Mouse (Mus musculus): ENCODE measurements at regions not wholly inside any gene's neighbourhood (a gene's known extent, or its start where the extent isn't known, plus 50 kb on each side); places are given as distances from the start of the nearest gene placed in this dataset.

- no peak for DNase-seq (ENCODE audit: low spot score in 2 of 2)
Observed at GRCm38 (mm10) chr5:82472146-82472545, 882.8 kb downstream of the Tecrl start.

- no peak for DNase-seq (ENCODE audit: low spot score in 2 of 2)
Observed at GRCm38 (mm10) chr5:82464272-82464671, 890.7 kb downstream of the Tecrl start.

GRCm38 (mm10) chr5:82441288-82441687 lies 913.7 kb downstream of the Tecrl start:
- DNase-seq (ENCODE audit: low spot score in 2 of 2), result peak in 1 of 2 experiments; percentile 27

GRCm38 (mm10) chr5:82440126-82440525 lies 914.9 kb downstream of the Tecrl start:
- DNase-seq (ENCODE audit: low spot score in 2 of 2), result peak in 1 of 2 experiments; percentile 50

- DNase-seq (ENCODE audit: low spot score in 2 of 2), result no peak
Observed at GRCm38 (mm10) chr5:82420396-82420795, 934.6 kb downstream of the Tecrl start.

- DNase-seq (ENCODE audit: low spot score in 2 of 2), result peak in 1 of 2 experiments; percentile 12
Observed at GRCm38 (mm10) chr5:82396632-82397234, 958.3 kb downstream of the Tecrl start.

GRCm38 (mm10) chr5:82361624-82362023 lies 993.4 kb downstream of the Tecrl start:
- no peak for DNase-seq (ENCODE audit: low spot score in 2 of 2)

GRCm38 (mm10) chr5:82356336-82356735 lies 998.7 kb downstream of the Tecrl start:
- DNase-seq (ENCODE audit: low spot score in 2 of 2), result no peak

GRCm38 (mm10) chr5:82351089-82351488 lies 1003.9 kb downstream of the Tecrl start:
- no peak for DNase-seq (ENCODE audit: low spot score in 2 of 2)

GRCm38 (mm10) chr5:82346672-82347071 lies 1008.3 kb downstream of the Tecrl start:
- peak; percentile 42 to 85 for DNase-seq (ENCODE audit: low spot score in 2 of 2)

- DNase-seq (ENCODE audit: low spot score in 2 of 2), result no peak
Observed at GRCm38 (mm10) chr5:82324354-82324753, 1030.6 kb downstream of the Tecrl start.

- DNase-seq (ENCODE audit: low spot score in 2 of 2), result no peak
Observed at GRCm38 (mm10) chr5:82319709-82320333, 1035.2 kb downstream of the Tecrl start.

- no peak for DNase-seq (ENCODE audit: low spot score in 2 of 2)
Observed at GRCm38 (mm10) chr5:82312054-82312453, 1042.9 kb downstream of the Tecrl start.

- DNase-seq (ENCODE audit: low spot score in 2 of 2), result peak in 1 of 2 experiments; percentile 32
Observed at GRCm38 (mm10) chr5:82288069-82288845, 1066.7 kb downstream of the Tecrl start.

- DNase-seq (ENCODE audit: low spot score in 2 of 2), result no peak
Observed at GRCm38 (mm10) chr5:82253356-82254104, 1101.5 kb downstream of the Tecrl start.

GRCm38 (mm10) chr5:82226329-82226728 lies 1128.7 kb downstream of the Tecrl start:
- no peak for DNase-seq (ENCODE audit: low spot score in 2 of 2)

GRCm38 (mm10) chr5:82223622-82224021 lies 1131.4 kb downstream of the Tecrl start:
- no peak for DNase-seq (ENCODE audit: low spot score in 2 of 2)

GRCm38 (mm10) chr5:82203606-82204005 lies 1151.4 kb downstream of the Tecrl start:
- DNase-seq (ENCODE audit: low spot score in 2 of 2), result no peak

Data from layer of hippocampus, adult 18-20 months (tissue).